16 mouse cellular contexts compared by ENCODE assay signal in genomic region chrX:131383501-131383900, GRCm38 (mm10).
"Had no signal": no experiment of that assay in that cellular context is flagged by ENCODE, and none has a peak within 500 bp of the region (broad histone marks: within the 10 kb centered on the region; RNA-seq: fewer than 3 reads in every experiment).

No protein-coding gene starts in this region.

- H3K4me3 ChIP-seq: neural tube, embryonic 13.5 days; neural tube, embryonic 15.5 days; stomach, embryonic 15.5 days had no signal

- H3K27me3 ChIP-seq: neural tube, embryonic 13.5 days; neural tube, embryonic 15.5 days; stomach, embryonic 15.5 days had no signal

- H3K27ac ChIP-seq: neural tube, embryonic 13.5 days; neural tube, embryonic 15.5 days; stomach, embryonic 15.5 days; stomach, postnatal 0 days had no signal

- H3K9me3 ChIP-seq: neural tube, embryonic 13.5 days; neural tube, embryonic 15.5 days; stomach, embryonic 15.5 days had no signal

- H3K36me3 ChIP-seq: neural tube, embryonic 13.5 days; neural tube, embryonic 15.5 days; stomach, embryonic 15.5 days had no signal

- DNase-seq: retina, postnatal 1 day; right cerebral cortex, adult 18-20 months; right cerebral cortex, postnatal 14 days; right cerebral cortex, postnatal 25 days; right cerebral cortex, postnatal 4 days; spleen, adult 18-20 months; thymus, adult 18-20 months; thymus, adult 2 months; thymus, postnatal 14 days; thymus, postnatal 25 days; thymus, postnatal 36 days; thymus, postnatal 4 days had no signal

- H3K4me1 ChIP-seq: neural tube, embryonic 13.5 days; neural tube, embryonic 15.5 days; stomach, embryonic 15.5 days had no signal

- H3K9ac ChIP-seq: neural tube, embryonic 13.5 days; neural tube, embryonic 15.5 days; stomach, embryonic 15.5 days had no signal
